Mouse (Mus musculus) embryo, embryonic 11 days (tissue): ENCODE measurements at regions not wholly inside any gene's neighbourhood (a gene's known extent, or its start where the extent isn't known, plus 50 kb on each side); places are given as distances from the start of the nearest gene placed in this dataset.

Experiments
- DNase-seq: peaks from one replicate; pipeline ENCODE4 v3.0.0-alpha.2; 2015

DNA sequence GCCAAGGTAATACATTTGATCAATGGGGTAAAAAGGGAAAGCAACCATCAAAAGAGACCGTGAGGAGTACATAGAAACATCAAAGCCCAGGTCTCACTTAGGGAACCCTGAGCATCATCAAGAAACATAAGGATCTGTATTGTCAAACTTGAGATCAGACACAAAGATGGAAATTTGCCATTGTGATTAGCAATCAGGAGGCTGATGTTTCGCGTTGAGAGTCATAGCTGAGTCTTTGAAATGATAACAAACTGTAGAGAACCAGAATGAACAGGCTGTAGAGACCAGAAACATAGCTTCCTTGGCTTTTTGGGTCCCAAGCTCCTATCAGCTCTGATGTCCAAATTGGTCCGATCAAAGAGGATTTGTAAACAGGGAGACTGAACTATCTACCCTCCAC lies 505.2 kb upstream of the Nox3 start:
- no peak for DNase-seq

DNA sequence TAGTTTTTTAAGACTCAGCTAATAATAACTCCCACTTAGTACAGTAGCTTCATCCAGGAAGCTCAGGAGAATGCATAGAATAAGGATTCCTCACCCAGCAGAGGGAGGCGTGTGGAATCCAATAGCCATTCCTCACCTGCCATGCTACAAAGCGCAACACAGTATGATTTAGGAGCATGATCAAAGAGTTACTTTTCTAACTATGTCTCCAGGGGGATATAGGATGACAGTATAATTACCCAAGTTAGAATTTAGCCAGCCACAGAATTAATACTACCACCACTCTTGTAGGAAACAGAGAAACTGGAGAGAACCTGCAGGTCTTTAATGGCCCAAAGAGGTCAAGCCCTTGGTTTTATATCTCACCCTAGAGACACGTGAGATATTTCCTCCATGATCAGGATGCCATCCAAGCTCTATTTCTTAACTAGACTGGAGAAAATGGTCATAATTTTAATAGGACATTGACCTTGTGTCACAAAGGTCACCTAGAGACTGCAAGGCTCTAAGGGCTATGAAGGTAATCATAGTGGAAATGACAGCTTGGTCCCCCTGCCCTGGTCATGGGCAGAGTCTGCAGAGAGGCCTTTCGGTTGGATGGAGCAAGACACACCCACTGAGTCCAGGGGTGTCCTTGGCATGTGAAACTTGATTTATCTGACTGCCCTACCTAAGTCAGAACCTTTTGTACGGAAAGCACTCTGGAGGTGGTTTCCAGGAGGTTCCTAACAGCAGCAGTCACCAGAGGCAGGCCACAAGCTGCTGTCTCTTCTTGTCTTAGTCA lies 512.3 kb upstream of the Nox3 start:
- DNase-seq: no peak

DNA sequence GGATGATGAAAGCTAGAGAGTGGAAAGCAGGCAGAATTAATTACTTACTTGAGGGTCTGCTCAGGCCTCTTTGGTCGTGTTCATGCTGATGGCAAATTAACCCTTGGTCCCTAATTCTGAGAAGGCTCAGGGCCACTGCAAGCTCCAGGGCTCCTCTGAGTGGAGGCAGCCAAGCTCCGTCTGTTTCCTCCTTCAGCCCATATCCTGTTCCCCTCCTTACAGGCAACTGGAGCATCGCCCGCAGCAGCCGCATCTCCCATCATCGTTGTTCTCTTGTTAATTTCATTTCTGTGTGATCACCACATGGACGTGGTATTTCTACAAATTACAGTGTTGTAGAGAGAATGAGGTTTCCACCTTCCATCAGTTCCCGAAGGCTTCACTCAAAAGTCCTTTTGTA lies 513.6 kb upstream of the Nox3 start:
- no peak for DNase-seq

GRCm38 (mm10) chr17:4212586-4212985 lies 516.5 kb upstream of the Nox3 start:
- DNase-seq: no peak

DNA sequence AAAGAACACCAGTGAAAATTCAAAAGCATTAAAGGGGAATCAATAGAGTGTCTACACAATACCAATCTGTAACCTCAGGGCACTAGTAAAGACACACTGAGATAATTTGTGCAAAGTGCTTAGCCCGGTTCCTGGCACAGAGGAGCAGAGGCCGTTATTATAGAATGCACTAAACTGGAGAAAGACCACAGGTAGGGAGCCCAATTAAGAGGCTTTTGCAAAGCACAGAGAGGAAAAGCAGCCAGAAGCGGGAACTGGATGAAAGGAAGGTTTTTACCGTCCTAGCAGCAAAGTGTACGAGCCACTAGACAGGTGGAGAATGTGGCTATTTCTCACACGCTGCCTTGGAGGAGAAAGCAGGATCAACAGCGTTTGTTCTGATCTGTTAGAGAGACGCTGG lies 518.9 kb upstream of the Nox3 start:
- DNase-seq: no peak

- DNase-seq: no peak
Observed at GRCm38 (mm10) chr17:4216203-4216602, 520.1 kb upstream of the Nox3 start.

DNA sequence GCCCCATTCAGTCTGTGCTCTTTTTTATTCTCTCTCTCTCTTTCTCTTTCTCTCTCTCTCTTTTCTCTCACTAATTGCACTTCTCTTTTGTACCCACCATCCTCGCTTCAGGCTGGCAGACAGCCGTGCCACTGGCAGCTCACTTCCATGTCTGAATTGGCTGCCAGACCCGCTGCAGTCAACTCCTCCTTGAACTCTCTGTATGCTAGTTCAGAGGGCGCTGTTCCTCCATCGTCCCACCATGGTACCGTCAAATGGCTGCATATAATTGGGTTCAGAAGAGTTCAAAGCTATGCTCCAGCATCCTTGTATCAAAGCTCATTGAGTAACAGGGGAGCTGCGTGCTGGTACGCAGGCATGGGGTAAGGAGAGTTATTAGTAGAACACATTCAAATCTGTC lies 520.7 kb upstream of the Nox3 start:
- no peak for DNase-seq

GRCm38 (mm10) chr17:4220661-4221360 lies 524.8 kb upstream of the Nox3 start:
- no peak for DNase-seq

GRCm38 (mm10) chr17:4227889-4228288 lies 531.8 kb upstream of the Nox3 start:
- no peak for DNase-seq

GRCm38 (mm10) chr17:4229969-4230368 lies 533.9 kb upstream of the Nox3 start:
- no peak for DNase-seq

- DNase-seq: no peak
Observed at GRCm38 (mm10) chr17:4250476-4250875, 554.4 kb upstream of the Nox3 start.

GRCm38 (mm10) chr17:4265471-4265870 lies 569.4 kb upstream of the Nox3 start:
- no peak for DNase-seq

- DNase-seq: peak; percentile 35
Observed at GRCm38 (mm10) chr17:4265946-4266345, 569.9 kb upstream of the Nox3 start.

DNA sequence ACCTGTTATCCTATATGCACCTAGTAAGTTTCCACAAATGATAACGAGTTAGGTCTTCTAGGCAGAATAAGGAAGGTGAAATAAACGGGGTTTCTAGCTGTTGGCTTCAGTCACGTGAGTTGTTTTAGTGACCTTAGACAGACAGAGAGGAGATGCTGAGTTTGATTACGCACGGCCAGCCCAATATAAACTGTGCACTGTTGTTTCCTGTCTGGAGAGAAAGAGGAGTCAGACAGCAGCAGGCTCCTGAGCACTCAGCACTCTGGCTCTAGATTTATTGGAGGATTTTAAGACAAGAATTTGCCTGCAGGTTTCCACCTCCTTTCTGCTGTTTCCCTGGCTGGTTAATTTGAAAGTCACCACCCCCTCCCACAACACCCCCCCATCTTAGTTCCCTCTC lies 570.4 kb upstream of the Nox3 start:
- DNase-seq: peak; percentile 21

DNA sequence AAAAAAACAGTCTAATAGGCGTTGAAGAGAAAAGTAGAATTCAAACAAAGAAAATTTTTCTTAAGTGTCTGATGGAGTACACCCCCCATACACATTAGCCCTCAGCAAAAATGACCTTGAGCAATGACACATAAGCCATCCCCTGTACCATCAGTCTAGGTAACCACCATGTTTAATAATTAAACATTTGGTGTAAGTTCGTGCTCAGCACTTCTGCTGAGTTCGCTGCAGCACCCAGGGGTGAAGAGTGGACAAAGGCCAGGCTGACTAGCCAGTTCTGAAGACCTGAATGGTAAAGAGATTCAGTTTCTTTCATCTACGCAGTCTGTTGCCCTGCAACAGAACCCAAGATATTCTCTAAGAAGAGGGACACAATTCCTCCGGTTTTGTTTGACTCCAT lies 572.3 kb upstream of the Nox3 start:
- no peak for DNase-seq

GRCm38 (mm10) chr17:4272456-4272855 lies 576.4 kb upstream of the Nox3 start:
- no peak for DNase-seq

DNA sequence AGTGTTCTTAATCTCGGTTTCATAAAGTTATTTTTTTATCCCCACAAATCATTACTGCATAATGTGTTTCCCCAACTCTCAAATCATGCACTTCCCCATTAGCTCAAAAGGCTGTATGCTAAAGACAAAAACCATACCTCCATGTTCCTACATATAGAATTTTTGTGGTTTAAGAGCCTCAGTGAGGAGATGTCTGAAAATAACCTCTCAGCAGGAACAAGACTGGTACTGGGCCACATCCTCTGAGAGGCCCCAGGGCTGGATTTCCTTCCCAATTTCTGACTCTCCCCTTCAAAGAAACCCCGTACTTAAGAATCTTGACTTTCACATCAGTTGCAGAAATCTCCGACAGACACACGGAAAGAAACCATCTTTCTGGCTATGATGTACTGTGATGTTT lies 580.7 kb upstream of the Nox3 start:
- DNase-seq: no peak

- DNase-seq: no peak
Observed at GRCm38 (mm10) chr17:4278239-4278827, 582.3 kb upstream of the Nox3 start.

GRCm38 (mm10) chr17:4281451-4281850 lies 585.4 kb upstream of the Nox3 start:
- DNase-seq: no peak

DNA sequence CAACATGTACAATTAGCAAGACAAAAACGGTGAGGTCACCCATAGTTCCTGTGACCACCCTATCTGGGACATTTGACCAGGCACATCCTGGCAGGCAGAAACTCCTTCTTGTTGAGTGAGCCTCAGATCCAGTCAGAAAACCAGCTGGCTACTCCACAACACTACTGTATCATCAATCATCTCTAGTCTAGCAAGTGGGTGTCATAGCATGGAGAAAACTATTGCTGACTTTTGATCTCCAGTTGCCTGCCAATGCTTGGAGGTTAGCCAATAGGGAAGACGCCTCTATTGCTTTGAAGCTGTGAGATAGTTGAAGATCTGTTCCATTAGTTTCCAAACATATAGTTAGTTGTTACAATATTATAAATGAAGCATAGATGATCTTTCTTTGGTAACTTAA lies 595.4 kb upstream of the Nox3 start:
- no peak for DNase-seq

- DNase-seq: no peak
Observed at GRCm38 (mm10) chr17:4296521-4297155, 600.6 kb upstream of the Nox3 start.

DNA sequence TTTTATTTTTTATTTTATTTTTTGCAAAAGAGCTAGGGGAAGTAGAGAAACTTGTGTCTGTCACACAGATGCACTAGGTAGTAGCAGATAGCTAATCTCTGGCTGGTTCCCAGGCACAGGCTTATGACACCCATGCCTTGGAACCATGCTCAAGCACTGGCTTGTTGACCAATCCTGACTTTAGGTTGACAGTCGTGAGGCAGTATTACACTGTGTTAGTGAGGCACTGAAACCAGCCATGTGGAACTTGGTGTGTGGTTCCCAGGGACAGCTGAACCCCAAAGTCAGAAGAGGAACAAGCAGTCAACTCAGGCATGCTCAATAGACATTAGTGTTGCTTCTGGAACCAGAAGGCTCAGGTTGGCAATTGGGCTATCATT lies 601.1 kb upstream of the Nox3 start:
- no peak for DNase-seq

GRCm38 (mm10) chr17:4301142-4301853 lies 605.2 kb upstream of the Nox3 start:
- DNase-seq: no peak
